Mouse (Mus musculus) heart, postnatal 14 days (tissue): ENCODE data around the gene Eml2. TPM values are rescaled to one million over a fixed set of nuclear protein-coding genes. Genes with fewer than 3 reads are reported as not detected.

Experiments used
- DNase-seq, 2 experiments: peaks; one replicate each; pipeline ENCODE4 v3.0.0; 2021 to 2022
- intact Hi-C: fragments of 180-260 bp; cut with DNase I; formaldehyde crosslinking; loops from one replicate; pipeline ENCODE4 v1.15.1; 2025
- microRNA-seq, 2 experiments: library from miRNA; unstranded; fragments of <30 nt; microRNA quantifications; one replicate each; pipeline ENCODE4 v1.2.0; 2021 to 2022
- total RNA-seq, 2 experiments: library from RNA; stranded (reverse); gene quantifications; 2 replicates each; pipeline ENCODE4 v1.2.3; 2021

The Eml2 gene
- total RNA-seq, 2 experiments from 2014 or later, result 37.9 to 43.0 TPM

GRCm38 (mm10) chr7:19252078-19252477 lies 75.9 kb downstream of the Eml2 start:
- no peak for DNase-seq
- intact Hi-C loops, result no loop called here

GRCm38 (mm10) chr7:19253437-19253836 lies 77.2 kb downstream of the Eml2 start:
- intact Hi-C loops, result no loop called here
- DNase-seq, result no peak

GRCm38 (mm10) chr7:19255395-19255794 lies 79.2 kb downstream of the Eml2 start:
- no peak for DNase-seq
- intact Hi-C loops, result no loop called here

Small RNAs within 50 kb of the gene (microRNA-seq; reads per million reads assigned to microRNA genes)
- 539 to 12,510 reads per million in 2 experiments for gene Mir330

Other genes starting within 250 kb of the Eml2 start
- gene Nanos2, start 189.0 kb upstream of the Eml2 start, total RNA-seq, result not detected
- gene Mypop, start 185.2 kb upstream of the Eml2 start, total RNA-seq, result 1 to 10 TPM; 2.5 to 2.8 TPM
- gene Irf2bp1, start 172.4 kb upstream of the Eml2 start, total RNA-seq, result 10 to 100 TPM; 24.2 to 24.4 TPM
- gene Foxa3, start 152.9 kb upstream of the Eml2 start, total RNA-seq, result not detected
- gene Sympk, start 152.0 kb upstream of the Eml2 start, total RNA-seq, result 10 to 100 TPM; 64.6 to 66.5 TPM
- gene Rsph6a, start 121.7 kb upstream of the Eml2 start, total RNA-seq, result not detected
- 10 to 100 TPM; 42.1 to 45.1 TPM for gene Dmwd, start 100.2 kb upstream of the Eml2 start, total RNA-seq
- 100 to 1,000 TPM; 473 to 516 TPM for gene Dmpk, start 92.6 kb upstream of the Eml2 start, total RNA-seq
- gene Six5, start 81.8 kb upstream of the Eml2 start, total RNA-seq, result 1 to 10 TPM; 9.0 to 9.1 TPM
- gene Gm4969, start 58.1 kb upstream of the Eml2 start, total RNA-seq, result under 1 TPM in 1 of 2 experiments, not detected in 1; 0.12 TPM
- 1 to 10 TPM; 5.7 to 6.6 TPM for gene Fbxo46, start 56.6 kb upstream of the Eml2 start, total RNA-seq
- 1 to 10 TPM; 5.9 to 6.1 TPM for gene Qpctl, start 27.1 kb upstream of the Eml2 start, total RNA-seq
- gene Snrpd2, start 26.7 kb upstream of the Eml2 start, total RNA-seq, result 10 to 100 TPM; 62.8 to 70.8 TPM
- gene Gipr, start 10.3 kb upstream of the Eml2 start, total RNA-seq, result under 1 TPM; 0.37 to 0.55 TPM
- gene Gpr4, start 36.1 kb downstream of the Eml2 start, total RNA-seq, result 10 to 100 TPM in 1 of 2 experiments, 1 to 10 TPM in 1; 9.9 to 11.2 TPM
- gene Opa3, start 51.9 kb downstream of the Eml2 start, total RNA-seq, result 10 to 100 TPM; 54.8 to 58.3 TPM
- gene Vasp, start 95.4 kb downstream of the Eml2 start, total RNA-seq, result 10 to 100 TPM; 55.7 to 59.1 TPM
- not detected for gene Ppm1n, start 103.6 kb downstream of the Eml2 start, total RNA-seq
- 100 to 1,000 TPM; 106 to 122 TPM for gene Rtn2, start 106.2 kb downstream of the Eml2 start, total RNA-seq
- 1 to 10 TPM in 1 of 2 experiments, under 1 TPM in 1; 0.60 to 1.2 TPM for gene Fosb, start 133.6 kb downstream of the Eml2 start, total RNA-seq
- gene Ercc1, start 168.4 kb downstream of the Eml2 start, total RNA-seq, result 10 to 100 TPM; 41.1 to 48.0 TPM
- gene Cd3eap, start 183.1 kb downstream of the Eml2 start, total RNA-seq, result 1 to 10 TPM; 6.5 to 9.4 TPM
- gene Ppp1r13l, start 183.3 kb downstream of the Eml2 start, total RNA-seq, result 10 to 100 TPM; 25.0 to 28.4 TPM
- 10 to 100 TPM; 12.4 to 15.7 TPM for gene Ercc2, start 205.6 kb downstream of the Eml2 start, total RNA-seq
- under 1 TPM; 0.45 to 0.63 TPM for gene Klc3, start 227.7 kb downstream of the Eml2 start, total RNA-seq
- 1,000 to 10,000 TPM; 3,946 to 4,137 TPM for gene Ckm, start 228.4 kb downstream of the Eml2 start, total RNA-seq